Mouse (Mus musculus) hindbrain, embryonic 15.5 days (tissue): ENCODE measurements around the gene Slc26a9. TPM values are rescaled to one million over a fixed set of nuclear protein-coding genes. Genes with fewer than 3 reads are reported as not detected.

Experiments
- ATAC-seq: fragments of 200-750 bp; cut with Nextera tagmentation; 2 replicates; pipeline ENCODE4 v1.8.0; 2017; ENCODE audit warnings: low read depth, moderate number of reproducible peaks, moderate TSS enrichment; ENCODE audit not compliant: low FRiP score
- H3K27ac ChIP-seq: fragments of 300-500 bp; sonication (generic); replicated peaks from 2 replicates; pipeline ENCODE4 v1.5.1; 2015; ENCODE audit warnings: mild to moderate bottlenecking, inconsistent platforms
- H3K27me3 ChIP-seq: fragments of 300-500 bp; sonication (generic); 2 replicates; pipeline ENCODE4 v1.6.1; 2015; ENCODE audit warnings: control low read depth, inconsistent platforms
- H3K36me3 ChIP-seq: fragments of 300-500 bp; sonication (generic); 2 replicates; pipeline ENCODE4 v1.6.1; 2015; ENCODE audit warnings: control low read depth, inconsistent platforms
- H3K4me1 ChIP-seq: fragments of 300-500 bp; sonication (generic); replicated peaks from 2 replicates; pipeline ENCODE4 v1.6.1; 2015; ENCODE audit warnings: control low read depth, inconsistent platforms
- H3K4me2 ChIP-seq: fragments of 300-500 bp; sonication (generic); 2 replicates; pipeline ENCODE4 v1.6.1; 2015; ENCODE audit warnings: moderate library complexity, mild to moderate bottlenecking, inconsistent platforms
- H3K4me3 ChIP-seq: fragments of 300-500 bp; sonication (generic); 2 replicates; pipeline ENCODE4 v1.5.1; 2015; ENCODE audit warnings: mild to moderate bottlenecking, inconsistent platforms
- H3K9ac ChIP-seq: fragments of 300-500 bp; sonication (generic); 2 replicates; pipeline ENCODE4 v1.6.1; 2015; ENCODE audit warnings: inconsistent platforms
- H3K9me3 ChIP-seq: fragments of 300-500 bp; sonication (generic); 2 replicates; pipeline ENCODE4 v1.6.1; 2016; ENCODE audit warnings: control low read depth, inconsistent platforms
- WGBS: fragments of 180-500 bp; shearing (Covaris S2); methylation state at CpG from one replicate; pipeline ENCODE4 v1.1.7; 2015; 5-methylcytosine and 5-hydroxymethylcytosine counted together
- polyA plus RNA-seq: library from polyadenylated mRNA; unstranded; fragments of >200 nt; fragmentation: Nextera tagmentation; extraction: Ambion mirVana; gene quantifications from 2 replicates; pipeline ENCODE4 v1.2.1, GENCODE M21; 2015

The Slc26a9 gene
- 0.05 and 0.08 TPM in 2 replicates for polyA plus RNA-seq

DNA sequence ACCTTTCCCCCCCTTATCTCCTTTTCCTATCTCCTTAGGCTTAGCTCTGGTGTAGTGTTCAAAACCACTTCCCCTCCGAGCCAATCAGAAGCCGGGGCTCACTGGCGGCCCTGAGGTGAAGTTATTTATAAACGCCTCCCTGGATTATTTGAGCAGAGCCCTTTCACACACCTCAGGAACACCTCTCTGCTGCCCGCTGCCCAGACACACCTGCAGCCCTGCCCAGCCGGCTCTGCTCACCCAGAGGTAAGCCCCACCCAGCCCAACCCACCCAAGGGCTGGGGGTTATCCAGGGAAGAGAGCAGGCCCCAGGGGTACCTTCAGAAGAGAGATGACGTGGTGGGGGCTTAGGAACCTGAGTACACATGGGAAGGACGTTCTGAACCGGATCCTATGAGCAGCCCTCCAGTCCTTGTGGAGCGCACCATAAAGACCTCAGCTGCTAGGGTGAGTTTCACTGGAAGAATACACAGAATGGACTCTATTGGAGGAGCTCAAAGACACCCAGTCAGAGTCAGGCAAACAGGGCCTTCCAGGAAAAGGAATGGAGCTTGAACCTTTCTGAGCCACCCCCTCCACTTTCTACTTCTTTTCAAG is at the start of gene Slc26a9:
Slc26a9 (plus strand) TSS at position 155 of the 597 bp plus-strand sequence.
- H3K4me3 ChIP-seq, result no peak within 1 kb of the TSS
- no peak within 1 kb of the TSS for H3K4me2 ChIP-seq
- H3K4me1 ChIP-seq, result no peaks in the 10 kb centered on the region
- WGBS, result 75% methylated on average over 10 of the region's 10 CpGs
- no peaks in the 10 kb centered on the region for H3K9me3 ChIP-seq
- H3K27ac ChIP-seq, result no peak within 1 kb of the TSS
- no peaks in the 10 kb centered on the region for H3K27me3 ChIP-seq
- no peak for ATAC-seq
- no peaks in the 10 kb centered on the region for H3K36me3 ChIP-seq
- H3K9ac ChIP-seq, result no peak within 1 kb of the TSS

DNA sequence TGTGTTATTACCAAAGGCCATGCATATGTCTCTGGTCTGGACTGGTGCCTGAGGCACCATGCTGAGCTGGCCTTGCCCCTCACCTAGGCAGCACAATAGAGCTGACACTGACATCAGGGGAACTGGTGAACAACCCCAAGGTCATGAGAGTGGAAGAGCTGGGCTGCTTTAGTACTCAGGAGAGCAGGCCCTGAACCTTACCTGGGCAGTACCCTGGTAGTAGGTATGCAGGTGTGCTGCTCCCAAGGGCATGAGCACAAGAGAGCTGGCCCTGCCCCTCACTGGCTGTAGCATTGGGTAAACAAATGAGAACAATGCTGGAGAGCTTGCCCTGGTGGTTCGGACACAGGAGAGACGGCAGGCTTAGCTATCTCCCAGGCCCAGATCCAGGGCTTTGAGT is 48.5 kb upstream of the Slc26a9 start:
- no peak overlapping the region for H3K9ac ChIP-seq

DNA sequence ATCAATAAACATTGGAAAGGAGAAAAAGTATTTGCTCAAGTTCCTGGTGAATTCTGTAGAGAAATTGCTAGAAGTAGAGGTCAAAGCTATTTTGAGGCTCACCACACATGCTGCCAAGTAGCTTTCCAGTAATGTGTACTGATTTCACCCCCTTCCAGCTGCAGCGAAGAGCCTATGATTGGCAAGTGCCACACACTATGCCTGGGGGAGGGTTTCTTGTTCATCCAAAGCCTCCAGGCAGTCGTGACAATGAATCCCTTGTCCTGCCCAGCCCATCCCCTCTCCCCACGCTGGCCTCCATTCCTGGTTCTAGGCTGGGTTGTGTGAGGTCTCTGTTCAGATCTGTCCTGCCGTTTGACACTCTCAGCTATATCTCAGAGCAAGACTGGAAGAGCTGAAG is 47.5 kb upstream of the Slc26a9 start:
- WGBS, result 53% methylated on average over 4 of the region's 4 CpGs
- Histone ChIP-seq H3K4me3 (no peak overlapping the region), H3K27me3 (no peaks in the 10 kb centered on the region), H3K36me3 (no peaks in the 10 kb centered on the region), H3K4me2 (no peak overlapping the region), H3K9ac (no peak overlapping the region), H3K9me3 (no peaks in the 10 kb centered on the region), H3K27ac (no peak overlapping the region), H3K4me1 (no peaks in the 10 kb centered on the region)
- no peak for ATAC-seq

More for the DNA sequence above, 48.5 kb upstream of the Slc26a9 start:
- no peak overlapping the region for H3K4me2 ChIP-seq
- no peaks in the 10 kb centered on the region for H3K4me1 ChIP-seq
- no peak for ATAC-seq
- 90% methylated on average over 2 of the region's 2 CpGs for WGBS
- no peaks in the 10 kb centered on the region for H3K9me3 ChIP-seq
- H3K36me3 ChIP-seq, result no peaks in the 10 kb centered on the region
- H3K27me3 ChIP-seq, result no peaks in the 10 kb centered on the region
- no peak overlapping the region for H3K4me3 ChIP-seq
- H3K27ac ChIP-seq, result no peak overlapping the region

DNA sequence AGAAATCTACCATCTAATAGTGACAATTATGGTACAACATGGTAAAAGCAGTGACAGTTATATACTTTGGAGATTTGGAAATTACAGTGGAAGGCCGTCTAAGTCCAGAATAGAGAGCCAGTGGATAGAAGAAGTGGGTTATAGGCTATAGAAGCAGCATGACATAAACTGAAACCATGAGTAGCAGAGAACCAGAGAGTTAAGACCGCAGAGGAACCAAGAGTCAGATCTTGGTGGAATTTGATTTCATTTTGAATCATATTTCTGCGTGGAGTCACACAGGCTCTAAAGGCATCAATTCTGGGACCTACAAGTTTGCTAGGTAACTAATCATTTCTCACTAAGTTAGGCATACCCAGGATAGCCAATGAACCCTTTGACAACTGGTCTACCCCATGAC is 45.1 kb upstream of the Slc26a9 start:
- Histone ChIP-seq H3K4me3 (no peak overlapping the region), H3K9ac (no peak overlapping the region), H3K27ac (no peak overlapping the region), H3K36me3 (no peaks in the 10 kb centered on the region), H3K27me3 (no peaks in the 10 kb centered on the region), H3K9me3 (no peaks in the 10 kb centered on the region), H3K4me1 (no peaks in the 10 kb centered on the region), H3K4me2 (no peak overlapping the region)
- WGBS, result 98% methylated on average over 3 of the region's 3 CpGs
- no peak for ATAC-seq

DNA sequence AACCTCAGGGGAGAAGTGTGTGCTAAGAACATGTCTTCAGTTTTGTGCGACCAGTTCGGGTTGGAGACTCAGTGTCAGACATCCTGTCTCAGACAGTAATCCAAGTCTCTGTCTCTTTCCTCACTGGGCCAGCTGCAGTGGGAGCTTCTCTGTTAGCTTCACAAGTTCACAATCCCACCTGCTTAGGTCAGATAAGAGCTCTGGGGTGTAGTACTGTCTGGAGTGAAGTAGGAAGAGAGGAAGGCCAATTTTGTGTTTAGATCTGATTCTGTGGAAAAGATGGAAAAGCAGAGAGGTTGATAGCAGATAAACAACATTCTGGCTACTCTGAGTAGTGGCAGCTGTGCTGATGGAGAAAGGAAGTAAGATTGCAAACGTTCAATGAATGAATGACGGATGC is 44.2 kb upstream of the Slc26a9 start:
- H3K27ac ChIP-seq, result no peak overlapping the region
- H3K4me3 ChIP-seq, result no peak overlapping the region
- no peaks in the 10 kb centered on the region for H3K36me3 ChIP-seq
- H3K9ac ChIP-seq, result no peak overlapping the region
- no peaks in the 10 kb centered on the region for H3K27me3 ChIP-seq
- ATAC-seq, result no peak
- no peaks in the 10 kb centered on the region for H3K9me3 ChIP-seq
- WGBS, result 82% methylated on average over 4 of the region's 4 CpGs
- H3K4me1 ChIP-seq, result no peaks in the 10 kb centered on the region
- no peak overlapping the region for H3K4me2 ChIP-seq

DNA sequence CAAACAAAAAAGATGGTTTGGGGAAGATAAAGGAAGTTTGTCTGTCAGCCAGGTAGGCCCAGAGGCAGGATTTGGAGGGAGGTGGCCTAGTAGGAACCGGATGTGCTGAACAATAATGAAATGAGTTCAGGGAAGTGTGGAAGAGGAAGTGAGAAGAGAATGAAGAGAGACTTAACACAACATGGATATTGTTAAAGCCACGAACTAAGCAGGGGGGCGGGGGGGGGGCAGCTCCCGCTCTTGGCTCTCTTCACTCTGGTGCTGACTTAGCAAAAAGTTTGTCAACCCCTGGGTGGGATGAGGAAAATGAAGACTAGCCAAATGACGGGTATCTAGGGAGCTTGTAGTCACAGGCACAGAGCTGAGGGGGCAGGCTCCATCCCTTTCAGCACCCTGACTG is 43.4 kb upstream of the Slc26a9 start:
- Histone ChIP-seq H3K27ac (no peak overlapping the region), H3K9me3 (no peaks in the 10 kb centered on the region), H3K4me3 (no peak overlapping the region), H3K4me1 (no peaks in the 10 kb centered on the region), H3K9ac (no peak overlapping the region), H3K4me2 (no peak overlapping the region), H3K36me3 (no peaks in the 10 kb centered on the region), H3K27me3 (no peaks in the 10 kb centered on the region)
- no peak for ATAC-seq
- 76% methylated on average over 5 of the region's 5 CpGs for WGBS

DNA sequence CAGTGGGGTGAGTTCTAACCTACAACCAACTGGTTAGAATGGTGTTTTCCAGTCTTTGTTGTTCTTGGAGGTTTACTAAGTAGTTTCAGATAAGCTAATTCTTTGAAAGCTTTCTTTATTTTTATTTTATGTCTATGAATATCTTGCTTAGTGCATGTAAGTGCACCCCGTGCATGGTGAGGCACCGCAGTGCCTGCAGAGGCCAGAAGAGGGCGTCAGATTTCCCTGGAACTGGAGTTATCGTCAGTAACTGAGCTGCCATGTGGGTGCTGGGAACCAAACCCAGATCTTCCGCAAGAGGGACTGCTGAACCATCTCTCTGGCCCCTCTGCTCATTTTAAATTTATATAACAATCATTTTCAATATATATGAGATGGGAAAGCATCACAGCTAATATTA is 42.4 kb upstream of the Slc26a9 start:
- Histone ChIP-seq H3K9ac (no peak overlapping the region), H3K36me3 (no peaks in the 10 kb centered on the region), H3K4me3 (no peak overlapping the region), H3K4me1 (no peaks in the 10 kb centered on the region), H3K9me3 (no peaks in the 10 kb centered on the region), H3K4me2 (no peak overlapping the region), H3K27me3 (no peaks in the 10 kb centered on the region), H3K27ac (no peak overlapping the region)
- 88% methylated on average over 5 of the region's 5 CpGs for WGBS
- ATAC-seq, result no peak

DNA sequence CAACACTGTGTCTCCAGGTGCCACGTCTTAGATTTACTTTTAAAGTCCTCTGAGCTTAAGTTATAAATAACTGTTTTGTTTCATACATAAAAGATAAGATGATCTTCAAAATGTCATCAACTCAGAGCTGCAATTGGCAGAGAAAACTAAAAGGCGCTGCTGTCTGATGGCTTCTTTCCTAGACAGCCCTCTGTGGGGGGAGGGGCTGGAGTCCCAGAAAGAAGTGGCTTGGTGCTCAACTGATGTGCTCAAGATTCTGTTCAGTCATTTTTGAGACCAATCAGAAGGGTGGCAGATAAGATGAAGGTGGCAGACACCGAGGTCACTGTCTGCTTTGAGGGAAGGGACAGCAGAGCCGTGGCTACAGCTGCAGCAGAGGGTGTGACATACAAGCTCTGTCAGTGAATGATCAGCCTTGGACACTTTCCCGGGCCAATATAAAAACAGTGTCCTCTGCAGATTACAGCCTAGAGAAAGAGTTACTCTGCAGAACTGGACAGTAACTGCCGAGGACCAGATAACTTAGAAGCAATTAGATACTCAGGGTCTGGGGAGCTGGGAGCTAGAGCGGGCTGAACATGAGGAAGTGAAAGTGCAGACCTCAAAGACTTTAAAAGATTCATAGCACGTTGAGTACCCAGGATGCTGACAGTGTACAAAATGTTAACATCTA is 41.6 kb upstream of the Slc26a9 start:
- H3K27me3 ChIP-seq, result no peaks in the 10 kb centered on the region
- H3K36me3 ChIP-seq, result no peaks in the 10 kb centered on the region
- no peak overlapping the region for H3K27ac ChIP-seq
- H3K9me3 ChIP-seq, result no peaks in the 10 kb centered on the region
- no peak overlapping the region for H3K4me2 ChIP-seq
- no peak overlapping the region for H3K9ac ChIP-seq
- no peak overlapping the region for H3K4me3 ChIP-seq
- WGBS, result 81% methylated on average over 8 of the region's 8 CpGs
- no peaks in the 10 kb centered on the region for H3K4me1 ChIP-seq
- ATAC-seq, result no peak

DNA sequence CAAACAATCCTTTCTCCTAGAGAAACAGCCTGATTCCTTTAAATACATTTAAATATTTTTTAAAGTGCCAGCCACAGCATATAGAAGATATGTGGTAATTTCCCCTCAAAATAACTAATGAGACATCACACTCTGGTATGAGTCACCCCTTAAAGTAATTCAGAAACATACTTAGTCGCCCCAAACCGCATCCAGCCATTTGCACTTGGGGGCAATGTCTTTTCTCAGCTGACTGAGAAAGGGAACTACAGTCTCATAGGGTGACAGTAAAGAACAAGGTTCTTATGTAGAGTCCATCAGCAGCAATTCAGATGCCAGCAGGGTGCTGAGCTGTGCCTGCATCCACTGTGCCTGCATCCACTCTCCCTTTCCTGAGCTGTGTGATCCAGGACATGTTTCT is 40.3 kb upstream of the Slc26a9 start:
- no peak overlapping the region for H3K4me3 ChIP-seq
- no peak overlapping the region for H3K27ac ChIP-seq
- WGBS, result 93% methylated on average over 2 of the region's 2 CpGs
- no peaks in the 10 kb centered on the region for H3K36me3 ChIP-seq
- no peaks in the 10 kb centered on the region for H3K4me1 ChIP-seq
- H3K9ac ChIP-seq, result no peak overlapping the region
- no peak for ATAC-seq
- H3K4me2 ChIP-seq, result no peak overlapping the region
- H3K27me3 ChIP-seq, result no peaks in the 10 kb centered on the region
- no peaks in the 10 kb centered on the region for H3K9me3 ChIP-seq

DNA sequence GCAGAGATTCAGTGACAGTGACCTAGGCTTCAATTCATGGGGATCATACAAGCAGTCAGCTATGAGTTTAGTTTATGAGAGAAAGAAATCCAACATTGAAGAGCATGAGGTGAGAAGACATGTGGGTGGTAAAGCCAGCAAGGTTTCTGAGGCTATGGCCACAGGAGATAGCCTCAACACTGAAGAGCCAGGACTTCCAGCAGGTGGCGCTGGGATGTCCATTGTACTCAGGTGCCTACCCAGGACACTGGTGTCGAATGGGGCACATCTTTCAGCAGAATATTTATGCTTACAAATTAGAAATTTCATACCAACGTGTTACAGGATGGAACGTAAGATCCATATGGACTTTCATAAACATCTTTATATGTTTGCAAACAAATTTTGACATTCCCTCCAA is 35.5 kb upstream of the Slc26a9 start:
- ATAC-seq, result no peak
- H3K4me1 ChIP-seq, result no peaks in the 10 kb centered on the region
- H3K4me2 ChIP-seq, result no peak overlapping the region
- H3K4me3 ChIP-seq, result no peak overlapping the region
- WGBS, result 25% methylated on average over 4 of the region's 4 CpGs
- H3K27ac ChIP-seq, result no peak overlapping the region
- H3K9ac ChIP-seq, result no peak overlapping the region
- no peaks in the 10 kb centered on the region for H3K27me3 ChIP-seq
- no peaks in the 10 kb centered on the region for H3K9me3 ChIP-seq
- no peaks in the 10 kb centered on the region for H3K36me3 ChIP-seq

DNA sequence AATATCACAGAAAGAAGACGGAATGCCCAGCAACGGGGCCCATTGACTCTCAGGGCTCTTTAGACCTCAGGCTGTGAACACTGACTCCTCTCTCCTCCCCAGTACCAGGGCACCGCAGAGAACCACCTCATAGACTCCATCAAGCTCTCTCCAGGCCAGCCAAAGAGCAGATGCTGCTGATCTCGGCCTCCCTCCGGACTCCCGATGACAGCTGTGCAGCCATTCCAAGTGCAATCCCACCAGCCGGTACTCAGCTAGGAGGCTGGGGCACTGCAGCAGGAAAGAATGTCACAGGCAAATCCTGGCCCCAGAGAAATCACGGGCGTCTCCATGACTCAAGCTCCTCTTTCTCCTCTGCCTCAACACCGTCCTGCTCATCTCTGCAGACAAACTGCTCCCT is 32.3 kb upstream of the Slc26a9 start:
- ATAC-seq, result no peak
- WGBS, result 84% methylated on average over 10 of the region's 10 CpGs

DNA sequence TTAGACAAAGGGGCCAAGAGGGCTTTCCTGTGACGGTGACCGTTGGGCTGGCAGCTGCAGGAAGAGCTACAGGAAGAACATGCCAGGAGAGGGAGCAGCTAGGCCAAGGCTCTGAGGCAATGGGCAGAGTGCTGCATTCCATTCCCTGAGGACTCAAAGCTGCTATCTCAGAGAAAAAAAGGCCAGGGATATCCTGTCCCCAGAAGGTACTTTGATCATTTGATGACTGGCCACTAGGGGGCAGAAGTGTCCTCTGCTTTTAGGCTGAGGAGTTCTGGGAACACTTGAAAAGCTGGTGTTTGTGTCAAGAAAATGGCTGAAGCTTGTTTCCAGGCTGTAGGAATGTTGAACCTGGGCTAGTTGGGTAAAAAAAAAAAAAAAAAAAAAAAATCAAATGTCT is 31.4 kb upstream of the Slc26a9 start:
- Histone ChIP-seq H3K27me3 (no peaks in the 10 kb centered on the region), H3K27ac (no peak overlapping the region), H3K9me3 (no peaks in the 10 kb centered on the region), H3K36me3 (no peaks in the 10 kb centered on the region), H3K4me1 (no peaks in the 10 kb centered on the region), H3K9ac (no peak overlapping the region), H3K4me2 (no peak overlapping the region), H3K4me3 (no peak overlapping the region)
- WGBS, result 49% methylated on average over 2 of the region's 2 CpGs
- ATAC-seq, result peak; percentile 71; the same call in 1 of the 2 replicates

More for the DNA sequence above, 32.3 kb upstream of the Slc26a9 start:
- H3K9ac ChIP-seq, result no peak overlapping the region
- H3K27ac ChIP-seq, result no peak overlapping the region
- H3K4me1 ChIP-seq, result no peaks in the 10 kb centered on the region
- no peaks in the 10 kb centered on the region for H3K27me3 ChIP-seq
- H3K4me2 ChIP-seq, result no peak overlapping the region
- no peaks in the 10 kb centered on the region for H3K36me3 ChIP-seq
- no peaks in the 10 kb centered on the region for H3K9me3 ChIP-seq
- no peak overlapping the region for H3K4me3 ChIP-seq
